Mouse (Mus musculus) kidney, postnatal 0 days (tissue): ENCODE measurements around the gene F7. TPM values are rescaled to one million over a fixed set of nuclear protein-coding genes. Genes with fewer than 3 reads are reported as not detected.

ENCODE experiments used
- ATAC-seq: fragments of 200-750 bp; cut with Nextera tagmentation; replicated peaks from 2 replicates; pipeline ENCODE4 v1.8.0; 2017; ENCODE audit warnings: low read depth, moderate number of reproducible peaks, moderate TSS enrichment, moderate library complexity; ENCODE audit not compliant: low FRiP score
- DNase-seq: peaks from one replicate; pipeline ENCODE4 v3.0.0-alpha.2; 2016; ENCODE audit warnings: low spot score
- H3K27ac ChIP-seq: fragments of 300-500 bp; sonication (generic); 2 replicates; pipeline ENCODE4 v1.5.1; 2014; ENCODE audit warnings: mild to moderate bottlenecking
- H3K27me3 ChIP-seq: fragments of 300-500 bp; sonication (generic); 2 replicates; pipeline ENCODE4 v1.6.1; 2014; ENCODE audit warnings: low read length, mixed read lengths; ENCODE audit not compliant: insufficient read depth
- H3K36me3 ChIP-seq: fragments of 300-500 bp; sonication (generic); 2 replicates; pipeline ENCODE4 v1.6.1; 2014; ENCODE audit warnings: low read length, mixed read lengths; ENCODE audit not compliant: insufficient read depth
- H3K4me1 ChIP-seq: fragments of 300-500 bp; sonication (generic); replicated peaks from 2 replicates; pipeline ENCODE4 v1.6.1; 2014; ENCODE audit warnings: antibody characterized with exemption, low read length, mixed read lengths; ENCODE audit not compliant: insufficient read depth
- H3K4me2 ChIP-seq: fragments of 300-500 bp; sonication (generic); 2 replicates; pipeline ENCODE4 v1.6.1; 2014; ENCODE audit warnings: mild to moderate bottlenecking, low read length, moderate library complexity, mixed read lengths
- H3K4me3 ChIP-seq: fragments of 300-500 bp; sonication (generic); replicated peaks from 2 replicates; pipeline ENCODE4 v1.5.1; 2014; ENCODE audit warnings: low read depth, low read length
- H3K9ac ChIP-seq: fragments of 300-500 bp; sonication (generic); 2 replicates; pipeline ENCODE4 v1.6.1; 2014; ENCODE audit warnings: low read depth, low read length
- H3K9me3 ChIP-seq: fragments of 300-500 bp; sonication (generic); replicated peaks from 2 replicates; pipeline ENCODE4 v1.6.1; 2016; ENCODE audit warnings: low read length, inconsistent platforms, mixed read lengths
- CTCF ChIP-seq: IDR thresholded peaks from 2 replicates; pipeline ENCODE4 v1.5.1; 2016; ENCODE audit warnings: antibody characterized with exemption, low read depth, mild to moderate bottlenecking, moderate library complexity
- WGBS: fragments of 180-500 bp; shearing (Covaris S2); extraction: QIAGEN DNeasy Blood & Tissue Kit; methylation state at CpG from one replicate; pipeline ENCODE4 v1.1.7; 2014; 5-methylcytosine and 5-hydroxymethylcytosine counted together
- polyA plus RNA-seq: library from polyadenylated mRNA; unstranded; fragments of >200 nt; fragmentation: Nextera tagmentation; extraction: Ambion mirVana; gene quantifications from 2 replicates; pipeline ENCODE4 v1.2.1, GENCODE M21; 2015

The F7 gene
- polyA plus RNA-seq, 1 experiment from 2014 or later = 0.05 TPM

- ATAC-seq = no peak
- Histone ChIP-seq H3K9me3 (no peaks in the 10 kb centered on the region), H3K36me3 (no peaks in the 10 kb centered on the region), H3K4me1 (no peaks in the 10 kb centered on the region), H3K27me3 (no peaks in the 10 kb centered on the region), H3K4me2 (no peak overlapping the region), H3K9ac (no peak overlapping the region), H3K4me3 (no peak overlapping the region), H3K27ac (0 out of 2 replicates have a peak overlapping the region, but pooled peaks have one; percentile 5)
- TF ChIP-seq CTCF = no peak
- no peak for DNase-seq
- WGBS = 71% methylated on average over 6 of the region's 6 CpGs
Measured at GRCm38 (mm10) chr8:13039054-13039453, 13.2 kb downstream of the F7 start.

- Histone ChIP-seq H3K4me2 (no peak overlapping the region), H3K9ac (no peak overlapping the region), H3K9me3 (no peaks in the 10 kb centered on the region), H3K4me1 (no peaks in the 10 kb centered on the region), H3K27ac (no peak overlapping the region), H3K4me3 (no peak overlapping the region), H3K36me3 (no peaks in the 10 kb centered on the region), H3K27me3 (no peaks in the 10 kb centered on the region)
- ATAC-seq (no peak), DNase-seq (no peak)
- no peak for TF ChIP-seq CTCF
- 88% methylated on average over 4 of the region's 4 CpGs for WGBS
Measured at GRCm38 (mm10) chr8:13041459-13041858, 15.6 kb downstream of the F7 start.

GRCm38 (mm10) chr8:13047652-13048051, 21.8 kb downstream of the F7 start:
- no peak overlapping the region for H3K27ac ChIP-seq
- WGBS = 64% methylated on average over 5 of the region's 5 CpGs
- no peaks in the 10 kb centered on the region for H3K27me3 ChIP-seq
- H3K4me1 ChIP-seq = no peaks in the 10 kb centered on the region
- H3K36me3 ChIP-seq = no peaks in the 10 kb centered on the region
- no peak for ATAC-seq
- no peak for TF ChIP-seq CTCF
- H3K4me3 ChIP-seq = no peak overlapping the region
- H3K9ac ChIP-seq = no peak overlapping the region
- H3K4me2 ChIP-seq = no peak overlapping the region
- no peaks in the 10 kb centered on the region for H3K9me3 ChIP-seq
- DNase-seq = no peak

- Histone ChIP-seq H3K27me3 (no peaks in the 10 kb centered on the region), H3K27ac (no peak overlapping the region), H3K9ac (no peak overlapping the region), H3K4me2 (no peak overlapping the region), H3K36me3 (no peaks in the 10 kb centered on the region), H3K9me3 (no peaks in the 10 kb centered on the region), H3K4me3 (no peak overlapping the region), H3K4me1 (no peaks in the 10 kb centered on the region)
- DNase-seq (no peak), ATAC-seq (no peak)
- TF ChIP-seq CTCF = no peak
- WGBS = 81% methylated on average over 10 of the region's 10 CpGs
Measured at GRCm38 (mm10) chr8:13050550-13050949, 24.7 kb downstream of the F7 start.

- DNase-seq = no peak
- ATAC-seq = no peak; the same call in 1 of the 2 replicates
- Histone ChIP-seq H3K27me3 (no peaks in the 10 kb centered on the region), H3K4me3 (no peak overlapping the region), H3K36me3 (no peaks in the 10 kb centered on the region), H3K27ac (no peak overlapping the region), H3K9ac (no peak overlapping the region), H3K4me1 (no peaks in the 10 kb centered on the region), H3K9me3 (no peaks in the 10 kb centered on the region), H3K4me2 (no peak overlapping the region)
- 68% methylated on average over 4 of the region's 4 CpGs for WGBS
- TF ChIP-seq CTCF = no peak
Measured at GRCm38 (mm10) chr8:13057351-13057750, 31.5 kb downstream of the F7 start.

- TF ChIP-seq CTCF = peak; percentile 15; the same call in 1 of the 2 replicates
- WGBS = 67% methylated on average over 17 of the region's 17 CpGs
- H3K27me3 ChIP-seq = no peaks in the 10 kb centered on the region
- H3K4me3 ChIP-seq = no peak within 1 kb of the TSS
- H3K4me2 ChIP-seq = no peak within 1 kb of the TSS
- H3K36me3 ChIP-seq = no peaks in the 10 kb centered on the region
- ATAC-seq (peak; percentile 97), DNase-seq (peak; percentile 9)
- H3K9ac ChIP-seq = no peak within 1 kb of the TSS
- H3K27ac ChIP-seq = peak within 1 kb of the TSS; percentile 62
- no peaks in the 10 kb centered on the region for H3K9me3 ChIP-seq
- no peaks in the 10 kb centered on the region for H3K4me1 ChIP-seq
Measured at GRCm38 (mm10) chr8:13060441-13061150, 34.8 kb downstream of the F7 start, which contains the start of gene Proz. Proz (plus strand) TSS chr8:13060914.
